Mouse (Mus musculus) neural tube, embryonic 11.5 days (tissue): ENCODE data around the gene Kndc1. TPM values are rescaled to one million over a fixed set of nuclear protein-coding genes. Genes with fewer than 3 reads are reported as not detected.

Experiments
- ATAC-seq: fragments of 200-750 bp; cut with Nextera tagmentation; 2 replicates; pipeline ENCODE4 v1.8.0; 2017; ENCODE audit warnings: moderate number of reproducible peaks, mild to moderate bottlenecking, moderate TSS enrichment, moderate library complexity; ENCODE audit not compliant: insufficient read depth, low FRiP score, low TSS enrichment
- DNase-seq: peaks from one replicate; pipeline ENCODE4 v3.0.0-alpha.2; 2015; ENCODE audit warnings: low spot score
- H3K27ac ChIP-seq: fragments of 300-500 bp; sonication (generic); 2 replicates; pipeline ENCODE4 v1.5.1; 2014; ENCODE audit warnings: low read depth, mild to moderate bottlenecking, low read length
- H3K27me3 ChIP-seq: fragments of 300-500 bp; sonication (generic); 2 replicates; pipeline ENCODE4 v1.6.1; 2014; ENCODE audit warnings: mild to moderate bottlenecking, low read length, mixed read lengths; ENCODE audit not compliant: control insufficient read depth, insufficient read depth
- H3K36me3 ChIP-seq: fragments of 300-500 bp; sonication (generic); 2 replicates; pipeline ENCODE4 v1.6.1; 2014; ENCODE audit warnings: mild to moderate bottlenecking, low read length, moderate library complexity, mixed read lengths; ENCODE audit not compliant: control insufficient read depth, insufficient read depth
- H3K4me1 ChIP-seq: fragments of 300-500 bp; sonication (generic); 2 replicates; pipeline ENCODE4 v1.6.1; 2014; ENCODE audit warnings: low read length, mixed read lengths; ENCODE audit not compliant: control insufficient read depth, insufficient read depth
- H3K4me2 ChIP-seq: fragments of 300-500 bp; sonication (generic); 2 replicates; pipeline ENCODE4 v1.6.1; 2014; ENCODE audit warnings: low read depth, mild to moderate bottlenecking, moderate library complexity
- H3K4me3 ChIP-seq: fragments of 300-500 bp; sonication (generic); 2 replicates; pipeline ENCODE4 v1.5.1; 2014; ENCODE audit warnings: low read depth, low read length
- H3K9ac ChIP-seq: fragments of 300-500 bp; sonication (generic); 2 replicates; pipeline ENCODE4 v1.6.1; 2014; ENCODE audit warnings: mild to moderate bottlenecking, low read length
- H3K9me3 ChIP-seq: fragments of 300-500 bp; sonication (generic); 2 replicates; pipeline ENCODE4 v1.6.1; 2016; ENCODE audit warnings: low read length; ENCODE audit not compliant: control insufficient read depth
- WGBS: fragments of 180-500 bp; shearing (Covaris S2); extraction: QIAGEN DNeasy Blood & Tissue Kit; methylation state at CpG from one replicate; pipeline ENCODE4 v1.1.7; 2014; 5-methylcytosine and 5-hydroxymethylcytosine counted together
- polyA plus RNA-seq: library from polyadenylated mRNA; unstranded; fragments of >200 nt; fragmentation: Nextera tagmentation; extraction: Ambion mirVana; gene quantifications from 2 replicates; pipeline ENCODE4 v1.2.1, GENCODE M21; 2014

The Kndc1 gene
- polyA plus RNA-seq, 1 experiment from 2014 or later, result 1.2 TPM

DNA sequence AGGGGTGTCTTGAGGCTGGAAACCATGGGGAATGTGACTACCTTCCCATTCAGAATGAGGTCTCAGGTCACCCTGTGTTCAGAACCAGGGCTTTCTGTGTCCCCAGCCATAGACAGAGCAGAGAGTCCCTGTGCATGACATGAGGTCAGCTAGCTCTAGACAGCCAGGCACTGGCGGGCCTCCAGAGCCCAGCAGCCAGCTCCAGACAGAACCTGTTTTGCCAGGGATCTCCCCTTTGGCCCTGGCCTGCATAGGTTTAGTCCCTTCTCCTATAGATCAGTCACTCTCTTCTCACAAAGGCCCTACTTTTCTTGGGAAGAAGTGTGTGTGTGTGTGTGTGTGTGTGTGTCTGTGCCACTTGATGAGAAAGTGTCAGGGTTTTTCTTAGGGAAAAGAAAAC is 29.6 kb upstream of the Kndc1 start:
- 90% methylated on average over 1 of the region's 1 CpGs for WGBS
- no peaks in the 10 kb centered on the region for H3K4me1 ChIP-seq

DNA sequence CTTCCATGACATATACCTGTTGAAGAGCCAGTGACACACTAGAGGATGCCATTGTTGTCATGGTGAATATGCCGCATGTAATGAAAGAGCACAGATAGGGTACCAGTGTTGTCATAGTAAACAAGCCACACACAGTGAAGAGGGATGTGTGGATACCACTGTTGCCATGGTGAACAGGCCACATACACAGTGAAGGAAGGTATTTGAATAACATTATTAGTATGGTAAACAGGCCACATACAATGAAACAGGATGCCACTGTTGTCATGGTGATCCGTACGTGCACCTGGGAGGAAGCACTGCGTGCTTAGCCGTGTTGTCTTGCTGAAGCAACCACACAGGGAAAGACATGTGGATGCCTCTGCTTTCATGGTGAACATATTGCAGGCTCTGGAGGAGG is 23.5 kb upstream of the Kndc1 start:
- DNase-seq, result no peak
- Histone ChIP-seq H3K36me3 (no peaks in the 10 kb centered on the region), H3K4me1 (no peaks in the 10 kb centered on the region), H3K4me2 (no peak overlapping the region), H3K27me3 (no peaks in the 10 kb centered on the region), H3K4me3 (no peak overlapping the region), H3K9ac (no peak overlapping the region), H3K9me3 (no peaks in the 10 kb centered on the region), H3K27ac (no peak overlapping the region)
- WGBS, result 86% methylated on average over 5 of the region's 5 CpGs
- ATAC-seq, result no peak

More for the DNA sequence above, 29.6 kb upstream of the Kndc1 start:
- H3K4me2 ChIP-seq, result no peak overlapping the region
- no peak overlapping the region for H3K9ac ChIP-seq
- no peaks in the 10 kb centered on the region for H3K9me3 ChIP-seq
- no peaks in the 10 kb centered on the region for H3K36me3 ChIP-seq
- no peak overlapping the region for H3K27ac ChIP-seq
- ATAC-seq, result no peak
- H3K4me3 ChIP-seq, result no peak overlapping the region
- DNase-seq, result no peak
- H3K27me3 ChIP-seq, result no peaks in the 10 kb centered on the region

DNA sequence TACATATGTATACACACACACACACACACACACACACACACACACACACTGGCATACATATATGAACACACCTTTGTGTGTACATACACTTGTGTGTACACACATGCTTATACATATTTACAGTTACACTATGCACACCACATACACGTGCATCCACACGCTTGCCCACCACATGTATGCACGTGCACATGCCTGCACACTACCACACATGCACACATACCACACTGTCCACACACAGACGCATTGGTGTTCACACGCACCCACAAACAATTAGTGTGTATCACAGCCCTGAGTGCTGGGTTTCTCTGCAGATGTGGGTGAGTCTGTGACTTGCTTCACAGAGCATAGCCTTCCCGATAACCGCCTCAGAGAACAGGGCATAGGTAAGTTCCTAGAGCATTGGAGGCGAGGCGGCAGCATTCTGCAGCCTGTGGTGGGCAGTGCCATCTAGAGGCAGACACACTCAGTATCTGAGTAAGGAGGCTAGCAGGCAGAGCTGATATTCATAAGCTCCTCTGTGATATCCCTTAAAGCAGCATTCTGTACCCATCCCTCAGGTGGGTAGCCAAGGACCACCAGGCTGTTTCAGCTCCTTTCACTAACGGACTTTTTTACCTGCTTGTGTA is 17.2 kb upstream of the Kndc1 start:
- no peak for ATAC-seq
- H3K9me3 ChIP-seq, result no peaks in the 10 kb centered on the region
- no peak overlapping the region for H3K4me2 ChIP-seq
- no peak overlapping the region for H3K9ac ChIP-seq
- peak; percentile 30 for DNase-seq
- no peak overlapping the region for H3K4me3 ChIP-seq
- no peaks in the 10 kb centered on the region for H3K4me1 ChIP-seq
- no peaks in the 10 kb centered on the region for H3K36me3 ChIP-seq
- no peaks in the 10 kb centered on the region for H3K27me3 ChIP-seq
- no peak overlapping the region for H3K27ac ChIP-seq
- WGBS, result 73% methylated on average over 10 of the region's 10 CpGs

DNA sequence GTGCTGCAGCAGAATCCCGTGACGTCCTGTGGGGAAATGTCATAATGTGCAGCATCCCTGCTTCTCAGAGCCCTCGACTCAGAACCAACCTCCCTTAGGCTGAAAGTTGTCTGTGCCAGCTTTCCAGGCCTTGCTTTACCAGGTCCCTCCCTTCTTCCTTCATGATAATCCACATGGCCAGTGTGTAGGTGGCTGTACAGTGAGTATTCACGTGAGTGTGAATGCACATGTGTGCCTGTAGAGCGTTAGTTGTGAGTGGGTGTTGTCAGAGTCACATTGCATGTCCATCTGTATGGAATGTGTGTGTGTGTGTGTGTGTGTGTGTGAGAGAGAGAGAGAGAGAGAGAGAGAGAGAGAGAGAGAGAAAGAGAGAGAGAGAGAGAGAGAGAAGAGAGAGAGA is 16.4 kb upstream of the Kndc1 start:
- no peak for DNase-seq
- Histone ChIP-seq H3K27me3 (no peaks in the 10 kb centered on the region), H3K4me2 (no peak overlapping the region), H3K9ac (no peak overlapping the region), H3K4me1 (no peaks in the 10 kb centered on the region), H3K36me3 (no peaks in the 10 kb centered on the region), H3K9me3 (no peaks in the 10 kb centered on the region), H3K27ac (no peak overlapping the region), H3K4me3 (no peak overlapping the region)
- WGBS, result 80% methylated on average over 5 of the region's 5 CpGs
- no peak for ATAC-seq

DNA sequence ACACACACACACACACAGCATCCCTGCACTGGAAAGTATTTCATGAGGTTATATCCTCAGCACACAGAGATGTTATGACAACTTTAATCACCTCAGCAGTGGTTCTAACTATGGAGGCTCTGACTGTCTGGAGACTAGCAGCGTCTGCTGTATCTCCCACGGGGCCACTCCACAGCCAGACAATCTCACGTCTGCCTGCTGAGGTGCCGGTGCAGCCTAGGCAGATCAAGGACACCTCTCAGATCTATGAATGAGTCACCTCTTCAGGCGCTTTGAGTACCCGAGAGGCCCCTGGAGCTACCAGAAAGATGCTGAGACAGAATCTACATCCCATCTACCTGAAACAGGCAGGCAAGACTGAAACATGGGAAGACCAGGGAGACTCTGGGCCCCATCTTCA is 15.9 kb upstream of the Kndc1 start:
- no peaks in the 10 kb centered on the region for H3K9me3 ChIP-seq
- DNase-seq (no peak), ATAC-seq (no peak)
- no peak overlapping the region for H3K4me2 ChIP-seq
- no peaks in the 10 kb centered on the region for H3K27me3 ChIP-seq
- H3K9ac ChIP-seq, result no peak overlapping the region
- 77% methylated on average over 6 of the region's 6 CpGs for WGBS
- no peaks in the 10 kb centered on the region for H3K4me1 ChIP-seq
- H3K36me3 ChIP-seq, result no peaks in the 10 kb centered on the region
- no peak overlapping the region for H3K27ac ChIP-seq
- H3K4me3 ChIP-seq, result no peak overlapping the region

DNA sequence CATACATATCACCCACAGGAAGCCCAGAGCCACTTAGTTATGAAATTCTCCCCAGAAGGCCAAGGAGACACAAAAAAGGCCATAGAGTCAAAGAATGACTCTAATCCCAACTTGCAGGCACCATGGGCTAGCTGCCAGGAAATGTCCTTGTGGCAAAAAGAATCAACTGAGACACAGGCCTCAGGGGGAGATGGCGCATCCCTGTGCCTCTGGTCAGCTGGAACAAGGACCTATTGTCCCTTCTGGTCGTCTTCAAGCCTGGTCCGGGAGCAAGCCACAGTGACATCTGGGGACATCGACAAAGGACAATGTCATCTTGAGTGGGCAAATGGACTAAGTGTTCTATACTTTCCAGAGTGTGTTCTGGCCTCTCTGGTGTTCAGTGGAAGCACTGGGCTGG is 11.0 kb upstream of the Kndc1 start:
- WGBS, result 79% methylated on average over 4 of the region's 4 CpGs
- Histone ChIP-seq H3K9me3 (no peaks in the 10 kb centered on the region), H3K9ac (no peak overlapping the region), H3K27ac (no peak overlapping the region), H3K36me3 (no peaks in the 10 kb centered on the region), H3K27me3 (no peaks in the 10 kb centered on the region), H3K4me1 (no peaks in the 10 kb centered on the region), H3K4me2 (no peak overlapping the region), H3K4me3 (no peak overlapping the region)
- ATAC-seq, result no peak
- no peak for DNase-seq

DNA sequence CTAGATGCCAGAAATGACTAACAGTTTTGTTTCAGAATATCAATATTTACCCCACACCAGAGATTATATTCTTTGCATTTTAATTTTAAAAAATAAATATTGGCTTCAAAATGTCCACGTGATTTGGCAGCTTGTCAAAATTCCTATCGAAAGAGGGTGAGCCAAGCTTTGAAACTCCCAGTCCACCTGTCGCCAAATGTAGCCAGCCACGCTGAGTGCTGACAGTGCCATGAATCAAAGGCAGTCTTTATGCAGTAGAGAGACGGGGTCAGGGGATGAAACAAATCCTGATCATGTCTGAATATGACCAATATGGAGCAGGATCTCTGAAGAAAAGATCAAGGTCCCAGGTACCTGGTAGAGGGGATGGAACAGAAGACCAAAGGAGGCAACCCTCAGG is 2.7 kb upstream of the Kndc1 start:
- Histone ChIP-seq H3K9me3 (no peaks in the 10 kb centered on the region), H3K27me3 (peaks cover 30% of the 10 kb centered on the region), H3K4me1 (no peaks in the 10 kb centered on the region; the same call in 1 of the 2 replicates), H3K4me2 (no peak overlapping the region), H3K4me3 (no peak overlapping the region), H3K27ac (no peak overlapping the region), H3K36me3 (no peaks in the 10 kb centered on the region), H3K9ac (no peak overlapping the region)
- ATAC-seq, result no peak
- 76% methylated on average over 5 of the region's 5 CpGs for WGBS
- no peak for DNase-seq

DNA sequence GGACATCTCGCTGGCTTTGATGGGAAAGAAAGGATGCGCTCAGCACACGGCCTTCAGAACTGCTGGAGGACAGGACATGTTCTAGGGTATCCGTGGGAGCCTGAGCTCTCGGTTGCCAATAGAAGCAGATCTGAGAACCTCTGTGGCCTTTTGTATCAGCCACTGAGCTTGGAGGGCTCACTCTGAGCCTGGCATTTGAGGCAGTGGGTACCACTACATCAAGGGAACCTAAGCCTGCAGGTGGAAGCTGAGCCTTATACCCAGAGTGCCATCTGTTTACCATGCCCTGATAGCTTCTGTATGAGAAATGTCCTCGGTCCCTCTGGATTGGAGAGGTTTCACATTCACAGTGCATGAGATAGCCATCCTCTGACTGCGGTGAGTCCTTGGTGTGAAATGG is 1.8 kb downstream of the Kndc1 start:
- DNase-seq (no peak), ATAC-seq (no peak)
- Histone ChIP-seq H3K4me3 (no peak overlapping the region), H3K9me3 (no peaks in the 10 kb centered on the region), H3K4me1 (no peaks in the 10 kb centered on the region; the same call in 1 of the 2 replicates), H3K4me2 (no peak overlapping the region), H3K27ac (no peak overlapping the region), H3K27me3 (peaks cover 30% of the 10 kb centered on the region), H3K9ac (no peak overlapping the region), H3K36me3 (no peaks in the 10 kb centered on the region)
- WGBS, result 73% methylated on average over 7 of the region's 7 CpGs

DNA sequence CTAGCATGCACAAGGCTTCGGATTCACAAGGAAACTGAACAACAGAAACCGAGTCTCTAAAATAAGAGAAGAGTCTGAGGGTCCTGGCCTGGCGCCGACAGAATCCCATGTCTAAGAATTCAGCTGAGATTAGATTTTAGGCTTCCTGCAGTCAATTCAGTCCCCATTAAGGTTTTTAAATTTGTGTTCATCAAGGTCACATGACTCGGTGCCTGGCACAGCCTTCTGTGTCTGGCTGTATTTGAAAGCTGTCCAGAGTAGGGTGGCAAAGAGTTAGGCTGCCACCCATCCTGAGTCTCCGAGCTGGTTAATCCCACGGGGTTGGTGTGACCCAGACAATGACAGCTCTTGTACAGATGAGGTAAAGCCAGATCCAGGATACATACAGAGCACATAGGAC is 2.3 kb downstream of the Kndc1 start:
- H3K4me1 ChIP-seq, result no peaks in the 10 kb centered on the region; the same call in 1 of the 2 replicates
- no peak for DNase-seq
- no peak overlapping the region for H3K9ac ChIP-seq
- no peaks in the 10 kb centered on the region for H3K36me3 ChIP-seq
- H3K27me3 ChIP-seq, result peaks cover 30% of the 10 kb centered on the region
- H3K9me3 ChIP-seq, result no peaks in the 10 kb centered on the region
- no peak overlapping the region for H3K4me3 ChIP-seq
- no peak overlapping the region for H3K27ac ChIP-seq
- H3K4me2 ChIP-seq, result no peak overlapping the region
- ATAC-seq, result no peak
- WGBS, result 83% methylated on average over 7 of the region's 7 CpGs
